In the genomic region with DNA sequence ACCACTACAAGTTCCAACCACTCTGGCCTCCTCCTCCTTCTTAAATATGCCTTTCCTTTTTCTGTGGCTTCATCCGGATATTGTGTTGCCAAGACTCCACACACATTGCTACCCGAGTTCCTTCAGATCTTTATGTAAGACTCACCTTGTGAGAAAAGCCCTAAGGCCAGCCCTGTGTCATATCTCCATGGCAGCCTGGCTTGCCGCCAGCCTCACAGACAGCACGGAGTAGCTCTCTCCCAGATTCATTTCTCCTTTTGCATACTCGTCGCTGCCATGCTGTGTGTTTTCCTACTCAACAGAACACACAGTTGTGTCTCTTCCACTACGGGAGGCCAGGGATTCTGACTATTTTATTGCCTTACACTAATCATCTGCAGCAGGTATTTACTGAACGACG, we compare ENCODE assay signal across 8 mouse cellular contexts.
A peak's percentile ranks its signal among the peaks of the same experiment; 100 is the strongest.
DNase-seq lines count a peak whose midpoint lies in the region; ATAC-seq lines count a peak whose summit lies in the region.

No protein-coding gene starts in this region.

- no peaks in the 10 kb centered on the region for H3K9me3 ChIP-seq in hindbrain, embryonic 15.5 days
- H3K9me3 ChIP-seq in hindbrain, embryonic 11.5 days (ENCODE audit: control insufficient read depth, low read length) = no peaks in the 10 kb centered on the region
- H3K9me3 ChIP-seq in neural tube, embryonic 14.5 days (ENCODE audit: control insufficient read depth, low read length) = no peaks in the 10 kb centered on the region

- H3K4me3 ChIP-seq in hindbrain, embryonic 15.5 days = no peak overlapping the region
- H3K4me3 ChIP-seq in hindbrain, embryonic 11.5 days (ENCODE audit: low read depth, low read length) = no peak overlapping the region
- no peak overlapping the region for H3K4me3 ChIP-seq in neural tube, embryonic 14.5 days (ENCODE audit: low read depth, low read length)

- H3K27ac ChIP-seq in hindbrain, embryonic 15.5 days (replicated peaks) = 0 out of 2 replicates have a peak overlapping the region, but pooled peaks have one; percentile 4
- no peak overlapping the region for H3K27ac ChIP-seq in hindbrain, embryonic 11.5 days (ENCODE audit: low read depth, low read length)
- no peak overlapping the region for H3K27ac ChIP-seq in neural tube, embryonic 14.5 days (ENCODE audit: low read depth, low read length)

- 42% methylated on average over 9 of the region's 9 CpGs for WGBS in hindbrain, embryonic 15.5 days
- WGBS in hindbrain, embryonic 11.5 days = 84% methylated on average over 9 of the region's 9 CpGs
- WGBS in neural tube, embryonic 14.5 days = 47% methylated on average over 9 of the region's 9 CpGs

- H3K27me3 ChIP-seq in hindbrain, embryonic 15.5 days = no peaks in the 10 kb centered on the region
- H3K27me3 ChIP-seq in hindbrain, embryonic 11.5 days (ENCODE audit: control insufficient read depth, insufficient read depth, low read length) = no peaks in the 10 kb centered on the region
- H3K27me3 ChIP-seq in neural tube, embryonic 14.5 days (ENCODE audit: control insufficient read depth, insufficient read depth, low read length) = no peaks in the 10 kb centered on the region

- peaks cover 9% of the 10 kb centered on the region; the same call in 1 of the 2 replicates for H3K4me1 ChIP-seq in hindbrain, embryonic 15.5 days (replicated peaks)
- H3K4me1 ChIP-seq in hindbrain, embryonic 11.5 days (replicated peaks; ENCODE audit: control insufficient read depth, insufficient read depth, low read length) = no peaks in the 10 kb centered on the region
- no peaks in the 10 kb centered on the region for H3K4me1 ChIP-seq in neural tube, embryonic 14.5 days (ENCODE audit: control insufficient read depth, insufficient read depth, low read length)

- no peak overlapping the region for H3K9ac ChIP-seq in hindbrain, embryonic 15.5 days
- no peak overlapping the region for H3K9ac ChIP-seq in hindbrain, embryonic 11.5 days (ENCODE audit: low read depth, low read length)
- H3K9ac ChIP-seq in neural tube, embryonic 14.5 days (replicated peaks; ENCODE audit: low read depth, low read length) = no peak overlapping the region

- no peaks in the 10 kb centered on the region for H3K36me3 ChIP-seq in hindbrain, embryonic 15.5 days
- H3K36me3 ChIP-seq in hindbrain, embryonic 11.5 days (ENCODE audit: control insufficient read depth, insufficient read depth, low read length) = no peaks in the 10 kb centered on the region
- no peaks in the 10 kb centered on the region for H3K36me3 ChIP-seq in neural tube, embryonic 14.5 days (ENCODE audit: control insufficient read depth, insufficient read depth, low read length)

- ATAC-seq in hindbrain, embryonic 15.5 days (ENCODE audit: low FRiP score, low read depth) = no peak
- ATAC-seq in hindbrain, embryonic 11.5 days (ENCODE audit: low FRiP score) = no peak
- ATAC-seq in neural tube, embryonic 14.5 days (ENCODE audit: low read depth) = peak; percentile 52; the same call in 1 of the 2 replicates
- ATAC-seq in erythroid progenitor cell, adult 5-6 weeks (replicated peaks; ENCODE audit: low FRiP score, poor library complexity, severe bottlenecking) = no peak

- H3K4me2 ChIP-seq in hindbrain, embryonic 15.5 days = no peak overlapping the region
- no peak overlapping the region for H3K4me2 ChIP-seq in hindbrain, embryonic 11.5 days (replicated peaks; ENCODE audit: low read depth, low read length)
- H3K4me2 ChIP-seq in neural tube, embryonic 14.5 days (ENCODE audit: low read depth, low read length) = no peak overlapping the region

- DNase-seq in hindbrain, embryonic 11.5 days (ENCODE audit: low spot score) = no peak
- peak; percentile 49 for DNase-seq in right cerebral cortex, postnatal 4 days
- no peak for DNase-seq in right cerebral cortex, postnatal 36 days (ENCODE audit: low spot score in 2 of 2)
- peak; percentile 89 to 91 for DNase-seq in cerebellum, postnatal 14 days
- no peak for DNase-seq in T-cell, adult 2 months (ENCODE audit: low spot score)

Comparison
In these comparisons a context has a peak if more than half of its experiments do, and no peak if none do; other contexts are left out.
1. DNase-seq: peak in right cerebral cortex, postnatal 4 days (single experiment) and cerebellum, postnatal 14 days (2 of 2); none in hindbrain, embryonic 11.5 days (single experiment), right cerebral cortex, postnatal 36 days (0 of 2) and T-cell, adult 2 months (single experiment).